Mouse (Mus musculus) heart, embryonic 15.5 days (tissue): Measurements from ENCODE around the gene Inka1. TPM values are rescaled to one million over a fixed set of nuclear protein-coding genes. Genes with fewer than 3 reads are reported as not detected.

Experiments
- polyA plus RNA-seq: library from polyadenylated mRNA; unstranded; fragments of >200 nt; fragmentation: Nextera tagmentation; extraction: Ambion mirVana; gene quantifications from 2 replicates; pipeline ENCODE4 v1.2.1, GENCODE M21; 2015

Gene Inka1
- polyA plus RNA-seq, 1 experiment from 2014 or later: 35.7 TPM

Other genes starting within 250 kb of the Inka1 start
- gene Rbm5, start 214.9 kb downstream of the Inka1 start, polyA plus RNA-seq: 123 and 147 TPM in 2 replicates
- gene Rbm6, start 112.6 kb downstream of the Inka1 start, polyA plus RNA-seq: 43.2 and 48.0 TPM in 2 replicates
- 8.5 and 9.8 TPM in 2 replicates for gene Mon1a, start 97.7 kb downstream of the Inka1 start, polyA plus RNA-seq
- 2.1 and 4.1 TPM in 2 replicates for gene Mst1r, start 79.0 kb downstream of the Inka1 start, polyA plus RNA-seq
- not detected in 2 replicates for gene Actl11, start 57.4 kb downstream of the Inka1 start, polyA plus RNA-seq
- gene Camkv, start 50.2 kb downstream of the Inka1 start, polyA plus RNA-seq: 0.20 and 0.77 TPM in 2 replicates
- 10.1 and 13.0 TPM in 2 replicates for gene Traip, start 35.7 kb downstream of the Inka1 start, polyA plus RNA-seq
- 22.6 and 32.8 TPM in 2 replicates for gene Uba7, start 10.4 kb downstream of the Inka1 start, polyA plus RNA-seq
- gene Gm20661, start 2.8 kb downstream of the Inka1 start, polyA plus RNA-seq: 2.8 and 4.3 TPM in 2 replicates
- 5.1 and 6.1 TPM in 2 replicates for gene Cdhr4, start 6.6 kb upstream of the Inka1 start, polyA plus RNA-seq
- gene Gm20662, start 10.5 kb upstream of the Inka1 start, polyA plus RNA-seq: 0.19 and 0.65 TPM in 2 replicates
- gene Ip6k1, start 16.6 kb upstream of the Inka1 start, polyA plus RNA-seq: 34.5 and 42.9 TPM in 2 replicates
- 18.3 and 23.8 TPM in 2 replicates for gene Gmppb, start 63.4 kb upstream of the Inka1 start, polyA plus RNA-seq
- 1.5 and 2.3 TPM in 2 replicates for gene Amigo3, start 67.3 kb upstream of the Inka1 start, polyA plus RNA-seq
- 0.81 TPM in 1 of 2 replicates, not detected in the other for gene Mst1, start 94.6 kb upstream of the Inka1 start, polyA plus RNA-seq
- gene Rnf123, start 97.5 kb upstream of the Inka1 start, polyA plus RNA-seq: 29.8 and 33.3 TPM in 2 replicates
- gene Apeh, start 108.7 kb upstream of the Inka1 start, polyA plus RNA-seq: 46.4 and 65.9 TPM in 2 replicates
- 0.13 and 0.84 TPM in 2 replicates for gene Bsn, start 204.5 kb upstream of the Inka1 start, polyA plus RNA-seq